Mouse (Mus musculus) gastrocnemius, adult 2 months (tissue): ENCODE data around the gene Maml3. TPM values are rescaled to one million over a fixed set of nuclear protein-coding genes. Genes with fewer than 3 reads are reported as not detected.

Experiments
- DNase-seq: peaks from one replicate; pipeline ENCODE4 v3.0.0; 2022
- H3K27ac ChIP-seq: fragments of 200-600 bp; 2 replicates; pipeline ENCODE4 v1.8.1; 2022; ENCODE audit warnings: mild to moderate bottlenecking
- H3K4me3 ChIP-seq: fragments of 200-600 bp; 2 replicates; pipeline ENCODE4 v1.8.1; 2022; ENCODE audit warnings: mild to moderate bottlenecking, moderate library complexity
- CTCF ChIP-seq: fragments of 200-600 bp; IDR thresholded peaks from 2 replicates; pipeline ENCODE4 v1.8.1; 2022; ENCODE audit warnings: antibody characterized with exemption, mild to moderate bottlenecking, moderate library complexity
- intact Hi-C: fragments of 180-260 bp; cut with DNase I; formaldehyde crosslinking; loops from one replicate; pipeline ENCODE4 v1.15.1; 2025
- total RNA-seq, 2 experiments: library from RNA; stranded (reverse); gene quantifications; 2 replicates each; pipeline ENCODE4 v1.2.3; 2021

Gene Maml3
- total RNA-seq, 2 experiments from 2014 or later: 2.0 to 2.5 TPM

DNA sequence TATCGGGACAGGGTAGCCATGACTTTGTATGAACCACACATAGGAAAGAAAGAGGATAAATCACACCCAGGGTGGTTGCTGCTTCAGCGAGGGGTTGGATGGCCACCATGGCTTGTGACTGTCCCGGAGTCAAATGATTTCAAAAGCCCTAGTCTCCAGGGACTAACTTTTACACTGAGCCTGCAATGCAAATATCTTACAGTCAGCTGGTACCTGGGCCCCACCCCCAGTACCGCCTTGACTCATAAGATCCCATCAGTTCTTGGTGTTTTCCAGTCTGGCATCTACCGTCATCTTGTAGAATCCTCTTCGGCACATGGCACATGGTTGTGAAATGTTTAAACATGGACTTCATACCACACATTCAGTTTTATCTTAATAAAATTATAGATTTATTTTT is 419.3 kb downstream of the Maml3 start:
- no peak overlapping the region for H3K27ac ChIP-seq
- intact Hi-C loops: no loop called here
- no peak for TF ChIP-seq CTCF
- no peak for DNase-seq
- no peak overlapping the region for H3K4me3 ChIP-seq

DNA sequence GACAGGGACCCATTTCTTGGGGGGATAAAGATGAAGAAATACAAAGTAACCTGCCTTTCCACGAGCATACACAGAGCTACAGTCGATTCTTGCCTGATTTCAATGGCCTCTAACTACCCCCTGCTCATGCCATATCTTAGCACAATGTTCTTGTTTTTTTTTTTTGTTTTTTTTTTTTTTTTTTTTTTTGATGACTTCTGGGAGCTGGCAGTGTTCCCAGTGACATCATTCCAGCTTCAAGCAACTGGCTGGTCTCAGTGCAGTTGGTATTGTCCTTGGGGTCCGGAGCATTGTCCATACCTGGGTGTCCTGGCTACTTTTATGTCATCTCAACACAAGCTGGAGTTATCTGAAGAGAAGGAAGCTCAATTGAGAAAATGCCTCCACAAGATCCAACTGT is 429.9 kb downstream of the Maml3 start:
- intact Hi-C loops: no loop called here
- Histone ChIP-seq H3K4me3 (no peak overlapping the region), H3K27ac (no peak overlapping the region)
- no peak for TF ChIP-seq CTCF
- no peak for DNase-seq

DNA sequence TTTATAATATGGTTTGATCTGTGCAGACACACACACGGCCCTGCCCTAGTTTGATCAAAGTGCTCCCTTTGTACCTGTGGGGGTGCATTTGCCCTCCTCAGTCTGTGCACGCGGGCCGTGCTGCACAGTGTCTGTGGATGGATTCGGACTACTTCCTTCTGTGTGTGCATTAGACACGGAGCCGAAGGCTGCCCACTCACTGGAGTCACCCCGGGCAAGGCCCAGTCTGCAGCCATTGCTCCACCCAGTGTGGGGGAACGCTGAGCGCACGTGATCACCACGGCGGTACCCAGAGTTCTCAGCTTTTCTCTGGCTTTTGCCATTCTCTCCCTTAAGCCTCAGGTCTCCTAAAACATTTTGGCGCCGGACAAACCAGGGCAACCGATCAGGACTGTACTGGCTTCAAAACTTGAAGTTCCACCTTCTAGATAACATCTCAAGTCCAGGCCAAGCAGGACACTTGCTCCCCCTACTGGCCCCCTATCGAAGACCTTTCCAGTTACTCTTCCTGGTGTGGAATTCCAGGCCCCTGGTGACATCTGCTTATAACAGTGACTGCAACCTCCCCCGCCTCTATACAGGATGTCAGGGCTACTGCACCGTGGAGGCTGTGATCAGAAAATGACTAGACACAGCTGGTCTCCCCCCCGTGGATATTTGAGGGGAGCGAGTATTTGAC is 431.3 kb downstream of the Maml3 start:
- no peak overlapping the region for H3K27ac ChIP-seq
- TF ChIP-seq CTCF: peak; percentile 69
- H3K4me3 ChIP-seq: no peak overlapping the region; the same call in 1 of the 2 replicates
- intact Hi-C loops: no loop called here
- peak; percentile 71 for DNase-seq

DNA sequence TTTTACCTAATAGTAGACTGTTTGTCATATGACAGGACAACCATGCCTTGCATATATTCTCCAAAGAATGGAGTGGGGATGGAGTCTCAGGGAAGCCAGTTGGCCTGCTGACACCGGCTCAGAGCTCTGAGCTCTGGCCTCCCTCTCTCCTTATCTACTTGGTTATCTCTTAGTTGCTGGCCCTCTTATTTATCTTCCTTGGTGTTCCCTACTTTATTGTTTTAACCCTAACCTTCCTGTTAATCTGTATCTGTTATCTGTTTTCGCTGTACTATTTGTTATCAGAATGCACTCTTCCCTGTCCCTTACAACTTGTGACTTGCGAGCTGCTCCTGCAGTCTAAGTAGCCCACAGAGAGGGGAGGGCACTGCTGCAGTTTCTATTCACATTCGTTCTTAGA is 432.2 kb downstream of the Maml3 start:
- TF ChIP-seq CTCF: no peak
- no peak for DNase-seq
- intact Hi-C loops: no loop called here
- Histone ChIP-seq H3K4me3 (no peak overlapping the region), H3K27ac (no peak overlapping the region)

DNA sequence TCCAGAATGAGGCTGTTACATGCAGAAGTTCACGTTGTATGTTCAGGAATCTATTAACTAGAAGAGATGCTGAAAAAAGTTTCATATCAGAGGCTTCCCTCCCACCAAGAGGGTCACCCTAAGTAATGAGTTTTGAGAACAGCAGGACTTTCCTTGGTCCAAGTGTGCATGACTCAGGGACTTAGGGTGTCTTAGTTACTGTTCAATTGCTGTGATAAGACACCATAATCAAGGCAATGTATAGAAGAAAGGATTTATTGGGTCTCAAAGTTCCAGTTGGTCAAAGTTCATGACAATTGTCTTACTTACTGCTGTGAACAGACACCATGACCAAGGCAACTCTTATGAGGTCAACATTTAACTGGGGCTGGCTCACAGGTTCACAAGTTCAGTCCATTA is 433.8 kb downstream of the Maml3 start:
- DNase-seq: no peak
- Histone ChIP-seq H3K27ac (no peak overlapping the region), H3K4me3 (no peak overlapping the region)
- intact Hi-C loops: no loop called here
- no peak for TF ChIP-seq CTCF

DNA sequence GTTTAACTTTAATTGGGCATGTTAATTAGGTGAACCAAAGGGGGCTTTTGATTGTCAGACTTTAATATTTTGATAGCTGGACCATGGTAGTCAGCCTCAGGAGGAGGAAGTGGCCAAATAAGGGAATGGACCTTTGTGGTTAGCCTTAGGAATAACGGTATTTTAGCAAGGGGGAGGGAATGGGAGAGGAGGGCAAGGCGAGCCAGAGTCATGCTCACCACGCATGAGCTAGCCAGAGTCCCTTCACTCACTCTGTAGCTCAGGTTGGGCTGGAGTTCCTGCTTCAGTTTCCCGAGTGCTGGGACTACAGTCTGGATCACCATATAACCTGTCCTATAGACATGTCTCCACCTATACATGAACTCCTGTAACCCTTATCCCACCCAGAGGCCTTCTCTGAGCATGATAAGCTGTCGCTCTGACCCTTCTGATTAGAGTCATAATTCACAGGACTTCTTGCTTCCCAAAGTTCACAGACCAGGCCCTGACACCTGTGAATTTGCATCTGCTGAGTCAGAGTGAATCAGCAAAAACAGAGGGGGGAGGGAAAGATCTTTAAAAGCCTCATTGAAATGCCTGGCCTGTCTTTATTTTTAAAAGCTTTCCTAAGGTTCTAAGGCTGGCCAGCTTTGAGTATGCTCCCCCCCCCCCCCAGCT is 434.3 kb downstream of the Maml3 start:
- intact Hi-C loops: no loop called here
- no peak for TF ChIP-seq CTCF
- no peak for DNase-seq
- Histone ChIP-seq H3K27ac (no peak overlapping the region), H3K4me3 (no peak overlapping the region)

DNA sequence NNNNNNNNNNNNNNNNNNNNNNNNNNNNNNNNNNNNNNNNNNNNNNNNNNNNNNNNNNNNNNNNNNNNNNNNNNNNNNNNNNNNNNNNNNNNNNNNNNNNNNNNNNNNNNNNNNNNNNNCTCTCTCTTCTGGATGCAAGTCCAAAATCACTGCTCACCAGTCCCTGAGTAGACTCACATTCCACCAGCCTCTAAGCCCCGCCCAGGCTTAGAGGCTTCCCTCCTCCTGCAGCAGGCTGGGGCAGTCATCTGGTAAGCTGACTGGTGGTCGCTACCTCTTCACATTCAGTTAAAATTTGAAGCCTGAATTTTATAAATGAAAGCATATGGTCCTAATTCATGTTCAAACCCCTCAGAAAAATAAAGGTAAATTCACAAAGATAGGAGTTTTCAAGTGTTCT is 436.3 kb downstream of the Maml3 start:
- TF ChIP-seq CTCF: no peak
- intact Hi-C loops: no loop called here
- H3K4me3 ChIP-seq: no peak overlapping the region
- no peak for DNase-seq
- no peak overlapping the region for H3K27ac ChIP-seq

DNA sequence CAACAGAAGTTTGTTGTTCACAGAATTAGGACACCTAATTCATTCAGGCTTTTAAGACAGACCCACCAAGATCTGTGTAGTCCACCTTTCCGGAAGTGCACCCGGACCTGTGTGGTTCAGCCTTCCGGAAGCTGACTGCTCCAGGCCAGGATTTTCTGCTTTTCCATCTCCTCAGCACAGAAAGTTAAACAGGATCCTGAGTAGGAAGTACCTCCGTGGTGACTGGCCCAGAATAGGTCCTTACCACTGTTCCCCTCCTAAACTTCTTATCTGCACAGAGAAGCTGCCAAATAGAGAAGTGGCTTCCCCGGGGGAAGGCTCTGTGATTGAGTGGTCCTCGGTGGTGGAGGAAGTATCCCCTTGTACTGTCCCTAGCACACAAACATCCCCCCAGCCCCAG is 442.3 kb downstream of the Maml3 start:
- DNase-seq: no peak
- Histone ChIP-seq H3K27ac (no peak overlapping the region), H3K4me3 (no peak overlapping the region)
- no peak for TF ChIP-seq CTCF
- intact Hi-C loops: no loop called here

DNA sequence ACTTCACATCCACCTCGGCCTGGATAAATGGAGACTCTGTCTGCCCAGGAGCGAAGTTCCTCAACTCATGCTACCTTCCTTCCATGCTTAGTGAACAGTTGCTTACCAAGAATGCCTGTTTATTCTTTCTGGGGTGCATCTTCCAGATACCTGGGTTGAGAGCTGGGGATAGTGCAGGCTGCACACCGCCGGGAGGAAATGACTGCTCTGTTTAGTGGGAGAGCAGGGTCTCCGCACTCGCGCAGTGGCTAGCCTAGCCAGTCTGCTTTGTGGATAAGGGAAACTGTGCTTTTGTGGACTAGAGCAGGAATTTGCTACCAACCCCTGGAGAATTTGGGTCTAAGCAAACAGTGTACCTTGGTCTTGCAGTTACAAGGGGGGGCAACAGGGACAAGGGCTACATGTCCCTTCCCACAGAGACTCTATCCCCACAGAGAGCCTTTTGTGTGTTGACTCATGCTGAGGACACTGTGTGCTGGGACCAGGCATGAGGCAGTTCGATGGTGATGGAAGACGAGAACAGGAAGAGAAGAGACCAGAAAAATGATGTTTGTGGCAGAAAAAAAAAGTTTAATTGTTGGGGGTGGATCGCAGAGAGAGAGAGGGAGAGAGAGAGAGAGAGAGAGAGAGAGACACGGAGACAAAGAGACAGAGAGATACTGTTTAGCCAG is 442.9 kb downstream of the Maml3 start:
- H3K4me3 ChIP-seq: no peak overlapping the region
- H3K27ac ChIP-seq: no peak overlapping the region; the same call in 1 of the 2 replicates
- intact Hi-C loops: no loop called here
- no peak for DNase-seq
- TF ChIP-seq CTCF: no peak

DNA sequence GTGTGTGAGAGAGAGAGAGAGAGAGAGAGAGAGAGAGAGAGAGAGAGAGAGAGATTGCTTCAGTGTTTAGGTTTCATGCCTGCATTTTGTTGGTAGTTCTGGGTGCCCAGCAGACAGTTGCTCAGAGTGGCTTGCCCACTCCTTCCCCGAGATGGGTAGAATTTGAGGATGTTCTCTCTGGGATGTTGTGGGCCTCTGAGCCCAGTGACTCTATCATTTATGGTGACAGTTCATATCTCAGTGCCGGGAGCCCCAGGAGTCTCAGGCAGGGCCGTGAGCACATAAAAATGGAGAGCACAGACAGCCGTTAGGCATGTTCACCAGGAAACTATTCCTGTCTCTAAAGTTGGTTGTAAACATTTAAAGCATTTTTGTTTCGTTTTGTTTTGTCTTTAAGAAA is 443.5 kb downstream of the Maml3 start:
- no peak for DNase-seq
- Histone ChIP-seq H3K27ac (peak overlapping the region; percentile 35; the same call in 1 of the 2 replicates), H3K4me3 (0 out of 2 replicates have a peak overlapping the region, but pooled peaks have one; percentile 11)
- intact Hi-C loops: no loop called here
- TF ChIP-seq CTCF: no peak

DNA sequence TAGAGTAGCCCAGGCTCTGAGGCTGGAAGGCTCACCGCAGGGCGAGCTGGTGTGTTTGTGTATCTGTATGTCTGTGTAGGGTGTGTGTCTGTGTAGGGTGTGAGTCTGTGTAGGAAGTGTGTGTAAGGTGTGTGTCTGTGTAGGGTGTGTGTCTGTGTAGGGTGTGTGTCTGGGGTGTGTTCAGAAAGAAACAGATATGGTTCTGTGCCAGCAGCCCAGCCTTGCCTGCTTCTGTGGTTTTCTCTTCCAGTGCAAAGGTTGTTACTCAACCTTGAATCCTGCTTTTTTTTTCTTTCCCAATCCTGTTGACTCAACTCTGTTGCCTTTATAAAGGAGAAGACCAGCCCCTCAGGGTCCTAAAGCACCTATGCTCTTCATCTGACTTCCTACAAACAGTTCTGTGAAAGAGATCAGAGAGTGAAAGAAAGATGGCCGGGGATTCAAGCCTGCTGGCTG is 444.0 kb downstream of the Maml3 start:
- DNase-seq: no peak
- H3K4me3 ChIP-seq: no peak overlapping the region
- intact Hi-C loops: no loop called here
- H3K27ac ChIP-seq: no peak overlapping the region
- no peak for TF ChIP-seq CTCF

DNA sequence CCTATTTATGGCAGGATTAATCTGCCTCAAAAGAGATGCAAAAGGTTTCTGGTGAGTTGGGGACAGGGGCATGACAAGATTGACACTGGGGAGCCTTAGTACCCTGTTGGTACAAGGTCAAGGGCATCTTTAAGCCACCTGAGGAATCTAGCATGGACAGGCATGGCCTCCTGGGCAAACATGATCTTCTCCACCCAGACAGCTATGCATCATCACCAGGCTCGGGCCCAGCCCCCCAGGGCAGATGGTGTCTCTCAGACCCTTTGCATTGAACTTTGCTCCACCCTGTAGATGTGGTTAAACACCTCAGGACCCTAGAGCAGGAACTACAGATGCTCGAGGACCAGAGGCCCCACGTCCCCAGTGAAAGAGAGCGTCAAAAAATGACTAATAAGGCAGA is 444.8 kb downstream of the Maml3 start, which contains the start of gene Mgst2:
Gene Mgst2, plus strand, starts transcription at position 301 of the 400 bp plus-strand sequence.
- H3K27ac ChIP-seq: no peak within 1 kb of the TSS
- TF ChIP-seq CTCF: no peak
- DNase-seq: no peak
- H3K4me3 ChIP-seq: no peak within 1 kb of the TSS
- intact Hi-C loops: no loop called here

DNA sequence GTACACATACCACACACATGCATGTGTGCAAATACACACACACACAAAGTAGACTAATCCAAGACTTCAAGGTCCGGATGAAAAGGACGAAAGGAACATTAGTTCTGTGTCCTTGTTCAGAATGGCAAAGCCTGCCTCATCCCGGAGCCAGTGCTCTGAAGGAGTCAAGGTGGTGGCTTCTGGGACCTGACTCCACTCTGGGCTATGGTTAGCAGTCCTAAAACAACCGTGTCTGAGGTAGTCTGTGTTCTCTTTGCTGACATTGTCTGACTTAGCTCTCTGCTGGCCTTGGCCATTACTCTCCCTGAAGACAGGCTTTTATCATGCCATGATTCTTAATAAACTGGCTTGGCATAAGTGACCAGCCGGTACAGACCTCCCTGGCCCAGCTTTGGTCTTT is 445.5 kb downstream of the Maml3 start:
- intact Hi-C loops: no loop called here
- TF ChIP-seq CTCF: no peak
- H3K27ac ChIP-seq: no peak overlapping the region
- H3K4me3 ChIP-seq: no peak overlapping the region
- DNase-seq: no peak
